Mouse (Mus musculus) kidney, adult 2 months (tissue): ENCODE results near the gene Nodal.

Experiments used
- CTCF ChIP-seq: fragments of 200-500 bp; conservative IDR thresholded peaks from 2 replicates; pipeline ENCODE4 v1.5.1; 2011; ENCODE audit warnings: low read depth, mild to moderate bottlenecking, control low read depth, low read length, moderate library complexity, mixed read lengths; ENCODE audit not compliant: insufficient read depth, insufficient read length
- POLR2A ChIP-seq: fragments of 200-500 bp; IDR thresholded peaks from one replicate; pipeline ENCODE4 v1.6.1; 2011; ENCODE audit warnings: low read depth, low read length, control low read depth

DNA sequence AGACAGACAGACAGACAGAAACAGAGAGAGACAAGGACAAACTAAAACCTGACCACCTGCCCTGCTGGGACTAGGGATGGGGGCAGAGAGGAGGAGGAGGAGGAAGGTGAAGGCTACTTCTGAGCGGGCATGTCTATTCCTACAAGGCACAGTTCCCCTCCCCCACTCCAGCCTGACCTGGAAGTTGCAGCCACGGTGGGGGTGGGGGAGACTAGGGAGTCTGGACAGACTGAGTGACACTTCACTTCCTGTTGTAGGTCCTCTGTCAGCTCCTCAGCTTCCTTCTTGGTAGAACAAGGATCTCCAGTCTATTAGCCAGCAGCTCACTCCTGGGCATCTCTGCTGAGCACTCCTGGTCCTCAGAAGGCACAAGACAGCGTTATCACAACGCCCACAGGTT lies 43.7 kb upstream of the Nodal start:
- TF ChIP-seq POLR2A (no peak), CTCF (no peak)
